Mouse (Mus musculus): ENCODE measurements around the gene Slc17a2. TPM values are rescaled to one million over a fixed set of nuclear protein-coding genes. Genes with fewer than 3 reads are reported as not detected.

Gene Slc17a2
- polyA plus RNA-seq, 1 experiment = not detected

- DNase-seq (ENCODE audit: low read depth) = no peak
Measured at GRCm38 (mm10) chr13:23792520-23792919, 14.3 kb upstream of the Slc17a2 start.

GRCm38 (mm10) chr13:23799405-23799804 is 7.4 kb upstream of the Slc17a2 start:
- DNase-seq (ENCODE audit: low read depth) = no peak

GRCm38 (mm10) chr13:23804532-23804931 is 2.3 kb upstream of the Slc17a2 start:
- no peak for DNase-seq (ENCODE audit: low read depth)

- no peak for DNase-seq (ENCODE audit: low read depth)
Measured at GRCm38 (mm10) chr13:23816148-23816547, 9.4 kb downstream of the Slc17a2 start.

- DNase-seq (ENCODE audit: low read depth) = no peak
Measured at GRCm38 (mm10) chr13:23820179-23820940, 13.6 kb downstream of the Slc17a2 start.

- no peak for DNase-seq (ENCODE audit: low read depth)
Measured at GRCm38 (mm10) chr13:23822213-23822612, 15.4 kb downstream of the Slc17a2 start.

- no peak for DNase-seq (ENCODE audit: low read depth)
Measured at GRCm38 (mm10) chr13:23826606-23827005, 19.8 kb downstream of the Slc17a2 start.

- no peak for DNase-seq (ENCODE audit: low read depth)
Measured at GRCm38 (mm10) chr13:23833053-23833452, 26.3 kb downstream of the Slc17a2 start.

- no peak for DNase-seq (ENCODE audit: low read depth)
Measured at GRCm38 (mm10) chr13:23834836-23835235, 28.0 kb downstream of the Slc17a2 start.

GRCm38 (mm10) chr13:23836630-23837029 is 29.8 kb downstream of the Slc17a2 start:
- no peak for DNase-seq (ENCODE audit: low read depth)

GRCm38 (mm10) chr13:23839308-23839707 is 32.5 kb downstream of the Slc17a2 start, which contains the start of gene Slc17a3:
TSS of gene Slc17a3 (plus strand) at chr13:23839434.
- no peak for DNase-seq (ENCODE audit: low read depth)

- DNase-seq (ENCODE audit: low read depth) = no peak
Measured at GRCm38 (mm10) chr13:23845851-23846250, 39.1 kb downstream of the Slc17a2 start.

GRCm38 (mm10) chr13:23849299-23849698 is 42.5 kb downstream of the Slc17a2 start:
- no peak for DNase-seq (ENCODE audit: low read depth)

GRCm38 (mm10) chr13:23856401-23856800 is 49.6 kb downstream of the Slc17a2 start:
- DNase-seq (ENCODE audit: low read depth) = no peak

GRCm38 (mm10) chr13:23861815-23862214 is 55.0 kb downstream of the Slc17a2 start:
- DNase-seq (ENCODE audit: low read depth) = no peak

- DNase-seq (ENCODE audit: low read depth) = no peak
Measured at GRCm38 (mm10) chr13:23864711-23865110, 57.9 kb downstream of the Slc17a2 start.

- DNase-seq (ENCODE audit: low read depth) = no peak
Measured at GRCm38 (mm10) chr13:23866086-23866710, 59.4 kb downstream of the Slc17a2 start.

- no peak for DNase-seq (ENCODE audit: low read depth)
Measured at GRCm38 (mm10) chr13:23867000-23867399, 60.2 kb downstream of the Slc17a2 start.

GRCm38 (mm10) chr13:23867405-23867804 is 60.6 kb downstream of the Slc17a2 start, which contains the start of gene Slc17a1:
TSS of gene Slc17a1 (plus strand) at chr13:23867750.
- no peak for DNase-seq (ENCODE audit: low read depth)

GRCm38 (mm10) chr13:23868790-23869533 is 62.2 kb downstream of the Slc17a2 start:
- DNase-seq (ENCODE audit: low read depth) = no peak

GRCm38 (mm10) chr13:23869996-23870395 is 63.2 kb downstream of the Slc17a2 start:
- DNase-seq (ENCODE audit: low read depth) = no peak

GRCm38 (mm10) chr13:23873141-23873540 is 66.3 kb downstream of the Slc17a2 start:
- DNase-seq (ENCODE audit: low read depth) = no peak

Measured in gonadal fat pad, adult 2 months (tissue).